Mouse (Mus musculus) spleen, adult 2 months (tissue): ENCODE results near the gene Mga.

Experiments used
- CTCF ChIP-seq: fragments of 200-500 bp; IDR thresholded peaks from 2 replicates; pipeline ENCODE4 v1.5.1; 2011; ENCODE audit warnings: mild to moderate bottlenecking, inconsistent platforms; ENCODE audit not compliant: insufficient read depth, insufficient read length, insufficient replicate concordance; ENCODE audit errors: extremely low read depth
- POLR2A ChIP-seq: fragments of 200-500 bp; IDR thresholded peaks from 2 replicates; pipeline ENCODE4 v1.6.1; 2011; ENCODE audit warnings: low read depth, low read length, inconsistent platforms

DNA sequence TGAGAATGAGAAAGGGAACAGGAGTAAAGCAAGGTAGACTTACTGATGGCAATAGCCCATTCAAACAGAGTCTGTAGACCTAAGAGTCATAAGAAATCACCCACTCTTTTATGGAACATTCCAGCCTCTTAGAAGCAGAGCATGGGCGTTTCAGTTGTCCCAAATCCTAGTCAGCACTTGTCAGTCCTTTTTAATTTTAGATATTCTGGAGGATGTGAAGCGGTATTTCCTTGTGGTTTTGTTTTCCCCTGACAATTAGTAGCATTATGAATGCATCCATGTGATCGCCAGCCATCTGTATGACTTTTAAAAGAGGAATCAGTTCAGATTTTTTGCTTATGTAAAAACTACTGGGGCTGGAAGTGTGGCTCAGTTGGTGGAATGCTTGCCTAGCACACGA lies 32.5 kb upstream of the Mga start:
- TF ChIP-seq CTCF = no peak
- no peak for TF ChIP-seq POLR2A
